ENCODE assay signal across 9 mouse cellular contexts in genomic region chr11:103192956-103193824, GRCm38 (mm10). TPM values are rescaled to one million over a fixed set of nuclear protein-coding genes. Genes with fewer than 3 reads are reported as not detected.
A peak's percentile ranks its signal among the peaks of the same experiment; 100 is the strongest.
DNase-seq lines count a peak whose midpoint lies in the region; ATAC-seq and TF ChIP-seq lines count a peak whose summit lies in the region.
"Had no signal": no experiment of that assay in that cellular context is flagged by ENCODE, and none has a peak within 500 bp of the region (broad histone marks: within the 10 kb centered on the region; RNA-seq: fewer than 3 reads in every experiment).

No protein-coding gene starts in this region.

- no peaks in the 10 kb centered on the region for H3K36me3 ChIP-seq in heart, embryonic 14.5 days (ENCODE audit: control insufficient read depth, insufficient read depth, low read length)
- H3K36me3 ChIP-seq in forebrain, embryonic 14.5 days (ENCODE audit: control insufficient read depth, insufficient read depth, low read length) = no peaks in the 10 kb centered on the region
- H3K36me3 ChIP-seq in neural tube, embryonic 12.5 days = no peaks in the 10 kb centered on the region
- H3K36me3 ChIP-seq: G1E had no signal

- H3K9me3 ChIP-seq in heart, embryonic 14.5 days (ENCODE audit: control insufficient read depth, low read length) = no peaks in the 10 kb centered on the region
- no peaks in the 10 kb centered on the region for H3K9me3 ChIP-seq in forebrain, embryonic 14.5 days (replicated peaks; ENCODE audit: control insufficient read depth, low read length)
- H3K9me3 ChIP-seq in neural tube, embryonic 12.5 days = no peaks in the 10 kb centered on the region
- H3K9me3 ChIP-seq: G1E had no signal

- DNase-seq in heart, adult 8-10 months (ENCODE audit: low spot score) = no peak
- DNase-seq in forebrain, embryonic 14.5 days (ENCODE audit: low spot score) = peak; percentile 77
- peak; percentile 76 to 79 for DNase-seq in left cerebral cortex, adult 2 months (ENCODE audit: extremely low spot score in 1 of 2, low spot score in 2 of 2)
- no peak for DNase-seq in spleen, postnatal 4 days (ENCODE audit: low spot score in 2 of 2)
- no peak for DNase-seq in urinary bladder, postnatal 14 days (ENCODE audit: low spot score)

- WGBS in heart, embryonic 14.5 days = 8% methylated on average over 42 of the region's 44 CpGs
- WGBS in forebrain, embryonic 14.5 days = 5% methylated on average over 44 of the region's 44 CpGs
- 4% methylated on average over 44 of the region's 44 CpGs for WGBS in neural tube, embryonic 12.5 days

- peaks cover 83% of the 10 kb centered on the region for H3K27me3 ChIP-seq in heart, embryonic 14.5 days (ENCODE audit: control insufficient read depth, insufficient read depth, low read length)
- peaks cover 64% of the 10 kb centered on the region for H3K27me3 ChIP-seq in forebrain, embryonic 14.5 days (replicated peaks; ENCODE audit: control insufficient read depth, insufficient read depth, low read length)
- H3K27me3 ChIP-seq in neural tube, embryonic 12.5 days (replicated peaks) = peaks cover 85% of the 10 kb centered on the region

- H3K27ac ChIP-seq in heart, embryonic 14.5 days (replicated peaks in 1 of 2; ENCODE audit: control insufficient read depth in 1 of 2, insufficient read depth in 1 of 2, low read depth in 2 of 2, low read length in 2 of 2) = no peak overlapping the region
- no peak overlapping the region for H3K27ac ChIP-seq in forebrain, embryonic 14.5 days (ENCODE audit: low read depth, low read length)
- H3K27ac ChIP-seq in left cerebral cortex, adult 2 months = peak overlapping the region; percentile 98
- no peak overlapping the region for H3K27ac ChIP-seq in neural tube, embryonic 12.5 days

- intact Hi-C loops in left cerebral cortex, adult 2 months (cut with DNase I) = loop anchor here (2.0 to 10.0 kb wide), 2 partner anchors 22 to 472 kb away; partner anchors contain the start of gene Fmnl1

- peaks cover 0 to 3% of the 10 kb centered on the region in 2 experiments; a peak in 1 of 4 replicates for H3K4me1 ChIP-seq in heart, embryonic 14.5 days (ENCODE audit: control insufficient read depth in 2 of 2, insufficient read depth in 2 of 2, low read length in 2 of 2)
- peaks cover 5% of the 10 kb centered on the region; the same call in 1 of the 2 replicates for H3K4me1 ChIP-seq in forebrain, embryonic 14.5 days (ENCODE audit: control insufficient read depth, insufficient read depth, low read length)
- peaks cover 12% of the 10 kb centered on the region; the same call in 1 of the 2 replicates for H3K4me1 ChIP-seq in neural tube, embryonic 12.5 days

- peak overlapping the region; percentile 60 for H3K4me2 ChIP-seq in heart, embryonic 14.5 days (ENCODE audit: low read length)
- H3K4me2 ChIP-seq in forebrain, embryonic 14.5 days (ENCODE audit: low read length) = peak overlapping the region; percentile 57
- H3K4me2 ChIP-seq in neural tube, embryonic 12.5 days (replicated peaks) = peak overlapping the region; percentile 60

- no peak for ATAC-seq in heart, embryonic 14.5 days (ENCODE audit: insufficient number of reproducible peaks, insufficient read depth, low FRiP score, low read depth)
- peak; percentile 28; the same call in 1 of the 2 replicates for ATAC-seq in cerebellum, adult (ENCODE audit: insufficient number of reproducible peaks, low FRiP score, low TSS enrichment)
- peak; percentile 26; the same call in 1 of the 2 replicates for ATAC-seq in forebrain, embryonic 14.5 days
- no peak for ATAC-seq in neural tube, embryonic 12.5 days (ENCODE audit: low FRiP score, low read depth)

- peak overlapping the region; percentile 25 to 29; a peak in 3 of 4 replicates for H3K4me3 ChIP-seq in heart, embryonic 14.5 days (ENCODE audit: control insufficient read depth in 1 of 2, insufficient read depth in 1 of 2, low read depth in 1 of 2, low read length in 2 of 2)
- H3K4me3 ChIP-seq in forebrain, embryonic 14.5 days (ENCODE audit: low read depth, low read length) = peak overlapping the region; percentile 22
- peak overlapping the region; percentile 62 for H3K4me3 ChIP-seq in left cerebral cortex, adult 2 months
- peak overlapping the region; percentile 24 for H3K4me3 ChIP-seq in neural tube, embryonic 12.5 days

- no peak overlapping the region for H3K9ac ChIP-seq in heart, embryonic 14.5 days (ENCODE audit: low read length)
- peak overlapping the region; percentile 9; the same call in 1 of the 2 replicates for H3K9ac ChIP-seq in forebrain, embryonic 14.5 days (ENCODE audit: low read length)
- H3K9ac ChIP-seq in neural tube, embryonic 12.5 days = no peak overlapping the region

- peak; percentile 43 for TF ChIP-seq CTCF in left cerebral cortex, adult 2 months (IDR thresholded peaks at IDR 0.05)

RNA-seq across cellular contexts. Expression of gene 1700023F06Rik, which starts 15.2 kb away (rescaled TPM):
- 0.18 and 0.30 TPM in 2 replicates for polyA plus RNA-seq in heart, embryonic 14.5 days (2014; fragmentation: Nextera tagmentation; extraction: Ambion mirVana)
- total RNA-seq in heart, adult 8-10 months (2022) = not detected
- 0.78 and 1.2 TPM in 2 replicates for polyA plus RNA-seq in forebrain, embryonic 14.5 days (2014; fragmentation: Nextera tagmentation; extraction: Ambion mirVana)
- 1 to 10 TPM; 2.2 to 2.7 TPM for total RNA-seq in left cerebral cortex, adult 2 months (2021)
- 0.39 and 0.47 TPM in 2 replicates for polyA plus RNA-seq in neural tube, embryonic 12.5 days (2016; fragmentation: Nextera tagmentation; extraction: Ambion mirVana)
- total RNA-seq: G1E had no signal
- polyA plus RNA-seq: G1E had no signal

RNA-seq across cellular contexts. Expression of gene Fmnl1, which starts 22.3 kb away (rescaled TPM):
- polyA plus RNA-seq in heart, embryonic 14.5 days (2014; fragmentation: Nextera tagmentation; extraction: Ambion mirVana) = 2.3 and 2.9 TPM in 2 replicates
- total RNA-seq in heart, adult 8-10 months (2022) = 10 to 100 TPM in 3 of 4 experiments, 1 to 10 TPM in 1; 9.3 to 20.1 (median 13.2) TPM
- polyA plus RNA-seq in forebrain, embryonic 14.5 days (2014; fragmentation: Nextera tagmentation; extraction: Ambion mirVana) = 1.2 and 3.2 TPM in 2 replicates
- 100 to 1,000 TPM; 186 to 209 TPM for total RNA-seq in left cerebral cortex, adult 2 months (2021)
- polyA plus RNA-seq in neural tube, embryonic 12.5 days (2016; fragmentation: Nextera tagmentation; extraction: Ambion mirVana) = 1.7 and 2.1 TPM in 2 replicates
- total RNA-seq: G1E had no signal

RNA-seq across cellular contexts. Expression of gene Spata32, which starts 25.0 kb away (rescaled TPM):
- polyA plus RNA-seq in heart, embryonic 14.5 days (2014; fragmentation: Nextera tagmentation; extraction: Ambion mirVana) = not detected in 2 replicates
- total RNA-seq in heart, adult 8-10 months (2022) = not detected
- polyA plus RNA-seq in forebrain, embryonic 14.5 days (2014; fragmentation: Nextera tagmentation; extraction: Ambion mirVana) = not detected in 2 replicates
- total RNA-seq in left cerebral cortex, adult 2 months (2021) = 1 to 10 TPM; 1.7 to 2.9 TPM
- 0.18 and 0.31 TPM in 2 replicates for polyA plus RNA-seq in neural tube, embryonic 12.5 days (2016; fragmentation: Nextera tagmentation; extraction: Ambion mirVana)
- polyA plus RNA-seq: G1E had no signal

Comparison
In these comparisons a context has a peak if more than half of its experiments do, and no peak if none do; other contexts are left out.
1. ATAC-seq: peak in cerebellum, adult (single experiment) and forebrain, embryonic 14.5 days (single experiment); none in heart, embryonic 14.5 days (single experiment) and neural tube, embryonic 12.5 days (single experiment).
2. DNase-seq: peak in forebrain, embryonic 14.5 days (single experiment) and left cerebral cortex, adult 2 months (2 of 2); none in heart, adult 8-10 months (single experiment), spleen, postnatal 4 days (0 of 2) and urinary bladder, postnatal 14 days (single experiment).
3. Peak in every context shown above with its lines, with median percentiles within 50 percentile points of each other: H3K4me2 ChIP-seq and H3K4me3 ChIP-seq.